Mouse (Mus musculus): ENCODE results near the gene Nfam1. TPM values are rescaled to one million over a fixed set of nuclear protein-coding genes. Genes with fewer than 3 reads are reported as not detected.

Nfam1 gene
- polyA plus RNA-seq, 1 experiment from 2014 or later = 2.4 TPM

Small RNA genes lying within 50 kb of the gene (microRNA-seq; reads per million reads assigned to microRNA genes)
- 30.2 reads per million, percentile 35 among the genes with 10 or more reads in this experiment for gene Mir3080

Other genes starting within 250 kb of the Nfam1 start
- not detected in 2 replicates for gene Cyp2d26, start 239.0 kb downstream of the Nfam1 start, polyA plus RNA-seq (2016; fragmentation: Nextera tagmentation; extraction: Ambion mirVana)
- 8.4 and 8.5 TPM in 2 replicates for gene Tcf20, start 45.4 kb downstream of the Nfam1 start, polyA plus RNA-seq (2016; fragmentation: Nextera tagmentation; extraction: Ambion mirVana)
- gene Serhl, start 56.2 kb upstream of the Nfam1 start, polyA plus RNA-seq (2016; fragmentation: Nextera tagmentation; extraction: Ambion mirVana) = 49.0 and 50.5 TPM in 2 replicates
- gene Rrp7a, start 89.5 kb upstream of the Nfam1 start, polyA plus RNA-seq (2016; fragmentation: Nextera tagmentation; extraction: Ambion mirVana) = 87.2 and 90.4 TPM in 2 replicates
- gene Poldip3, start 116.1 kb upstream of the Nfam1 start, polyA plus RNA-seq (2016; fragmentation: Nextera tagmentation; extraction: Ambion mirVana) = 181 and 182 TPM in 2 replicates
- gene Cyb5r3, start 139.3 kb upstream of the Nfam1 start, polyA plus RNA-seq (2016; fragmentation: Nextera tagmentation; extraction: Ambion mirVana) = 194 and 204 TPM in 2 replicates
- gene A4galt, start 218.5 kb upstream of the Nfam1 start, polyA plus RNA-seq (2016; fragmentation: Nextera tagmentation; extraction: Ambion mirVana) = 0.34 and 0.77 TPM in 2 replicates

All from embryonic facial prominence, embryonic 10.5 days (tissue).